Mouse (Mus musculus) erythroblast, embryonic 14.5 days (primary cell): ENCODE measurements around the gene Clcn5. TPM values are rescaled to one million over a fixed set of nuclear protein-coding genes. Genes with fewer than 3 reads are reported as not detected.

Experiments
- H3K27me3 ChIP-seq: 2 replicates; pipeline ENCODE4 v1.6.1; 2012; ENCODE audit warnings: inconsistent platforms; ENCODE audit not compliant: control insufficient read depth
- H3K36me3 ChIP-seq: 2 replicates; pipeline ENCODE4 v1.6.1; 2012; ENCODE audit warnings: mild to moderate bottlenecking, inconsistent platforms; ENCODE audit not compliant: control insufficient read depth
- H3K4me1 ChIP-seq: 2 replicates; pipeline ENCODE4 v1.6.1; 2012; ENCODE audit warnings: inconsistent platforms; ENCODE audit not compliant: control insufficient read depth
- H3K4me3 ChIP-seq: replicated peaks from 2 replicates; pipeline ENCODE3; 2012; ENCODE audit warnings: moderate library complexity, mild to moderate bottlenecking, inconsistent platforms
- H3K9me3 ChIP-seq: 2 replicates; pipeline ENCODE4 v1.6.1; 2012; ENCODE audit warnings: low read length, inconsistent platforms, mixed read lengths; ENCODE audit not compliant: control insufficient read depth
- GATA1 ChIP-seq: IDR thresholded peaks from 2 replicates; pipeline ENCODE4 v1.6.1; 2012; ENCODE audit warnings: low read length, inconsistent platforms, mixed read lengths
- TAL1 ChIP-seq: IDR thresholded peaks from 3 replicates; pipeline ENCODE4 v1.6.1; 2012; ENCODE audit warnings: low read length, inconsistent platforms, mixed read lengths
- polyA plus RNA-seq: library from polyadenylated mRNA; stranded (reverse); fragments of >175 nt; gene quantifications from 2 replicates; pipeline ENCODE4 v1.2.3, GENCODE M21; 2012

Clcn5 gene
- polyA plus RNA-seq, 1 experiment, result 0.05 TPM

GRCm38 (mm10) chrX:7259718-7260117, 59.4 kb downstream of the Clcn5 start:
- no peaks in the 10 kb centered on the region for H3K27me3 ChIP-seq
- H3K4me3 ChIP-seq, result no peak overlapping the region
- TF ChIP-seq GATA1 (no peak), TAL1 (no peak)
- no peaks in the 10 kb centered on the region for H3K9me3 ChIP-seq
- no peaks in the 10 kb centered on the region for H3K36me3 ChIP-seq
- H3K4me1 ChIP-seq, result no peaks in the 10 kb centered on the region

GRCm38 (mm10) chrX:7256022-7256421, 63.1 kb downstream of the Clcn5 start:
- Histone ChIP-seq H3K4me1 (no peaks in the 10 kb centered on the region), H3K4me3 (no peak overlapping the region), H3K36me3 (no peaks in the 10 kb centered on the region), H3K27me3 (no peaks in the 10 kb centered on the region), H3K9me3 (no peaks in the 10 kb centered on the region)
- TF ChIP-seq TAL1 (no peak), GATA1 (no peak)

- no peaks in the 10 kb centered on the region for H3K9me3 ChIP-seq
- no peaks in the 10 kb centered on the region for H3K27me3 ChIP-seq
- TF ChIP-seq GATA1, result no peak
- no peak for TF ChIP-seq TAL1
- no peaks in the 10 kb centered on the region for H3K4me1 ChIP-seq
- H3K36me3 ChIP-seq, result no peaks in the 10 kb centered on the region
- H3K4me3 ChIP-seq, result no peak overlapping the region
Observed at GRCm38 (mm10) chrX:7204099-7204498, 115.1 kb downstream of the Clcn5 start.

- TF ChIP-seq TAL1, result no peak
- TF ChIP-seq GATA1, result no peak
- no peak overlapping the region for H3K4me3 ChIP-seq
- H3K27me3 ChIP-seq, result no peaks in the 10 kb centered on the region
- no peaks in the 10 kb centered on the region for H3K9me3 ChIP-seq
- H3K4me1 ChIP-seq, result no peaks in the 10 kb centered on the region
- no peaks in the 10 kb centered on the region for H3K36me3 ChIP-seq
Observed at GRCm38 (mm10) chrX:7203535-7203934, 115.6 kb downstream of the Clcn5 start.

GRCm38 (mm10) chrX:7197833-7198232, 121.3 kb downstream of the Clcn5 start:
- H3K4me1 ChIP-seq, result no peaks in the 10 kb centered on the region
- H3K9me3 ChIP-seq, result no peaks in the 10 kb centered on the region
- no peaks in the 10 kb centered on the region for H3K36me3 ChIP-seq
- H3K27me3 ChIP-seq, result no peaks in the 10 kb centered on the region
- no peak overlapping the region for H3K4me3 ChIP-seq
- no peak for TF ChIP-seq TAL1
- no peak for TF ChIP-seq GATA1

GRCm38 (mm10) chrX:7190816-7191215, 128.3 kb downstream of the Clcn5 start:
- no peaks in the 10 kb centered on the region for H3K9me3 ChIP-seq
- H3K27me3 ChIP-seq, result no peaks in the 10 kb centered on the region
- H3K4me1 ChIP-seq, result peaks cover 3% of the 10 kb centered on the region; the same call in 1 of the 2 replicates

GRCm38 (mm10) chrX:7188311-7188807, 130.8 kb downstream of the Clcn5 start:
- H3K4me1 ChIP-seq, result peaks cover 3% of the 10 kb centered on the region; the same call in 1 of the 2 replicates

More at GRCm38 (mm10) chrX:7190816-7191215, 128.3 kb downstream of the Clcn5 start:
- Histone ChIP-seq H3K36me3 (no peaks in the 10 kb centered on the region), H3K4me3 (no peak overlapping the region)
- TF ChIP-seq GATA1 (no peak), TAL1 (no peak)

GRCm38 (mm10) chrX:7187455-7188310, 131.5 kb downstream of the Clcn5 start:
- no peaks in the 10 kb centered on the region for H3K27me3 ChIP-seq
- TF ChIP-seq TAL1 (no peak), GATA1 (no peak)
- peak overlapping the region; percentile 4 for H3K4me3 ChIP-seq
- H3K4me1 ChIP-seq, result peaks cover 3% of the 10 kb centered on the region; the same call in 1 of the 2 replicates
- H3K9me3 ChIP-seq, result no peaks in the 10 kb centered on the region
- no peaks in the 10 kb centered on the region for H3K36me3 ChIP-seq

More at GRCm38 (mm10) chrX:7188311-7188807, 130.8 kb downstream of the Clcn5 start:
- H3K9me3 ChIP-seq, result no peaks in the 10 kb centered on the region
- H3K4me3 ChIP-seq, result peak overlapping the region; percentile 4
- H3K36me3 ChIP-seq, result no peaks in the 10 kb centered on the region
- TF ChIP-seq TAL1 (no peak), GATA1 (no peak)
- H3K27me3 ChIP-seq, result no peaks in the 10 kb centered on the region

GRCm38 (mm10) chrX:7170156-7170555, 149.0 kb downstream of the Clcn5 start:
- Histone ChIP-seq H3K4me1 (no peaks in the 10 kb centered on the region), H3K9me3 (no peaks in the 10 kb centered on the region), H3K36me3 (no peaks in the 10 kb centered on the region; the same call in 1 of the 2 replicates), H3K4me3 (no peak overlapping the region), H3K27me3 (no peaks in the 10 kb centered on the region)
- no peak for TF ChIP-seq TAL1
- no peak for TF ChIP-seq GATA1
